Mouse (Mus musculus) G1E (cell line): ENCODE data around the gene Klhdc4.

Experiments
- CTCF ChIP-seq: IDR thresholded peaks from 2 replicates; pipeline ENCODE4 v1.5.1; 2012; ENCODE audit warnings: low read depth, low read length, inconsistent platforms, mixed read lengths
- GATA1 ChIP-seq: IDR thresholded peaks from 2 replicates; pipeline ENCODE4 v1.6.1; 2012; ENCODE audit warnings: borderline replicate concordance, low read length, inconsistent platforms, mixed read lengths

- TF ChIP-seq CTCF (no peak), GATA1 (no peak)
Measured at GRCm38 (mm10) chr8:121792159-121792558, 37.2 kb downstream of the Klhdc4 start.
